Mouse (Mus musculus) liver, postnatal 0 days (tissue): ENCODE measurements at regions not wholly inside any gene's neighbourhood (a gene's known extent, or its start where the extent isn't known, plus 50 kb on each side); places are given as distances from the start of the nearest gene placed in this dataset.

ENCODE experiments used
- ATAC-seq: fragments of 200-750 bp; cut with Nextera tagmentation; 2 replicates; pipeline ENCODE4 v1.8.0; 2017; ENCODE audit warnings: mild to moderate bottlenecking, moderate library complexity
- DNase-seq: peaks from one replicate; pipeline ENCODE4 v3.0.0-alpha.2; 2016
- H3K27ac ChIP-seq: fragments of 300-500 bp; sonication (generic); 2 replicates; pipeline ENCODE4 v1.5.1; 2014; ENCODE audit warnings: antibody characterized with exemption, moderate library complexity, mild to moderate bottlenecking, low read depth
- H3K27me3 ChIP-seq: fragments of 300-500 bp; sonication (generic); 2 replicates; pipeline ENCODE4 v1.6.1; 2014; ENCODE audit warnings: low read length, control low read depth, mixed read lengths; ENCODE audit not compliant: insufficient read depth
- H3K36me3 ChIP-seq: fragments of 300-500 bp; sonication (generic); replicated peaks from 2 replicates; pipeline ENCODE4 v1.6.1; 2014; ENCODE audit warnings: mild to moderate bottlenecking, control low read depth, low read length, moderate library complexity, mixed read lengths; ENCODE audit not compliant: insufficient read depth
- H3K4me1 ChIP-seq: fragments of 300-500 bp; sonication (generic); 2 replicates; pipeline ENCODE4 v1.6.1; 2014; ENCODE audit warnings: antibody characterized with exemption, mild to moderate bottlenecking, control low read depth; ENCODE audit not compliant: insufficient read depth
- H3K4me2 ChIP-seq: fragments of 300-500 bp; sonication (generic); 2 replicates; pipeline ENCODE4 v1.6.1; 2014; ENCODE audit warnings: low read depth, mild to moderate bottlenecking, low read length, moderate library complexity, mixed read lengths
- H3K4me3 ChIP-seq: fragments of 300-500 bp; sonication (generic); 2 replicates; pipeline ENCODE4 v1.5.1; 2014; ENCODE audit warnings: low read depth, low read length
- H3K9ac ChIP-seq: fragments of 300-500 bp; sonication (generic); replicated peaks from 2 replicates; pipeline ENCODE4 v1.6.1; 2014; ENCODE audit warnings: mild to moderate bottlenecking, moderate library complexity
- H3K9me3 ChIP-seq: fragments of 300-500 bp; sonication (generic); 2 replicates; pipeline ENCODE4 v1.6.1; 2016; ENCODE audit warnings: mild to moderate bottlenecking, control low read depth, low read length, mixed read lengths
- CTCF ChIP-seq: sonication (generic); IDR thresholded peaks from 2 replicates; pipeline ENCODE4 v1.5.1; 2016; ENCODE audit warnings: antibody characterized with exemption, low read depth
- EP300 ChIP-seq: IDR thresholded peaks from 2 replicates; pipeline ENCODE4 v1.6.1; 2016; ENCODE audit warnings: antibody characterized with exemption, low read depth, mild to moderate bottlenecking
- WGBS: fragments of 180-500 bp; shearing (Covaris S2); extraction: QIAGEN DNeasy Blood & Tissue Kit; methylation state at CpG from one replicate; pipeline ENCODE4 v1.1.7; 2014; ENCODE audit not compliant: insufficient replicate concordance; 5-methylcytosine and 5-hydroxymethylcytosine counted together

GRCm38 (mm10) chr11:114454876-114455330 is 213.4 kb upstream of the Rpl38 start:
- TF ChIP-seq EP300 = no peak
- TF ChIP-seq CTCF = no peak
- WGBS = 57% methylated on average over 12 of the region's 12 CpGs

GRCm38 (mm10) chr11:114448776-114449401 is 219.4 kb upstream of the Rpl38 start:
- no peak overlapping the region for H3K27ac ChIP-seq
- no peaks in the 10 kb centered on the region for H3K36me3 ChIP-seq
- H3K4me3 ChIP-seq = no peak overlapping the region
- H3K27me3 ChIP-seq = no peaks in the 10 kb centered on the region; the same call in 1 of the 2 replicates
- no peak overlapping the region for H3K9ac ChIP-seq
- H3K9me3 ChIP-seq = no peaks in the 10 kb centered on the region
- peaks cover 22% of the 10 kb centered on the region for H3K4me1 ChIP-seq
- DNase-seq (no peak), ATAC-seq (no peak)
- no peak for TF ChIP-seq EP300
- no peak for TF ChIP-seq CTCF
- H3K4me2 ChIP-seq = no peak overlapping the region
- WGBS = 44% methylated on average over 13 of the region's 13 CpGs

More at GRCm38 (mm10) chr11:114454876-114455330, 213.4 kb upstream of the Rpl38 start:
- Histone ChIP-seq H3K27ac (no peak overlapping the region), H3K4me1 (no peaks in the 10 kb centered on the region), H3K27me3 (no peaks in the 10 kb centered on the region; the same call in 1 of the 2 replicates), H3K9ac (no peak overlapping the region), H3K36me3 (no peaks in the 10 kb centered on the region), H3K4me2 (no peak overlapping the region), H3K9me3 (no peaks in the 10 kb centered on the region), H3K4me3 (no peak overlapping the region)
- DNase-seq (no peak), ATAC-seq (no peak)

GRCm38 (mm10) chr11:114447461-114447847 is 220.9 kb upstream of the Rpl38 start:
- no peak for DNase-seq
- H3K27me3 ChIP-seq = no peaks in the 10 kb centered on the region; the same call in 1 of the 2 replicates
- H3K4me3 ChIP-seq = no peak overlapping the region

GRCm38 (mm10) chr11:114446617-114447460 is 221.5 kb upstream of the Rpl38 start:
- peak overlapping the region; percentile 76 for H3K4me2 ChIP-seq
- H3K27me3 ChIP-seq = no peaks in the 10 kb centered on the region; the same call in 1 of the 2 replicates
- WGBS = 8% methylated on average over 23 of the region's 23 CpGs
- peak; percentile 80 for ATAC-seq
- peak overlapping the region; percentile 45 for H3K4me3 ChIP-seq
- H3K27ac ChIP-seq = peak overlapping the region; percentile 64; the same call in 1 of the 2 replicates
- H3K9me3 ChIP-seq = no peaks in the 10 kb centered on the region
- 0 out of 2 replicates have a peak overlapping the region, but pooled peaks have one; percentile 50 for H3K9ac ChIP-seq
- TF ChIP-seq EP300 = peak; percentile 37; the same call in 1 of the 2 replicates
- TF ChIP-seq CTCF = no peak
- H3K36me3 ChIP-seq = no peaks in the 10 kb centered on the region
- peaks cover 22% of the 10 kb centered on the region for H3K4me1 ChIP-seq
- peak; percentile 66 for DNase-seq

More at GRCm38 (mm10) chr11:114447461-114447847, 220.9 kb upstream of the Rpl38 start:
- TF ChIP-seq EP300 (no peak), CTCF (no peak)
- 72% methylated on average over 5 of the region's 5 CpGs for WGBS
- ATAC-seq = no peak
- Histone ChIP-seq H3K9ac (no peak overlapping the region), H3K4me2 (peak overlapping the region; percentile 76), H3K36me3 (no peaks in the 10 kb centered on the region), H3K27ac (0 out of 2 replicates have a peak overlapping the region, but pooled peaks have one; percentile 1), H3K9me3 (no peaks in the 10 kb centered on the region), H3K4me1 (peaks cover 22% of the 10 kb centered on the region)

- TF ChIP-seq EP300 (no peak), CTCF (no peak)
- peaks cover 22% of the 10 kb centered on the region for H3K4me1 ChIP-seq
- no peak overlapping the region; the same call in 1 of the 2 replicates for H3K27ac ChIP-seq
- H3K36me3 ChIP-seq = no peaks in the 10 kb centered on the region
- ATAC-seq (no peak), DNase-seq (no peak)
- no peak overlapping the region for H3K9ac ChIP-seq
- peak overlapping the region; percentile 45 for H3K4me3 ChIP-seq
- H3K9me3 ChIP-seq = no peaks in the 10 kb centered on the region
- WGBS = 21% methylated on average over 8 of the region's 8 CpGs
- no peaks in the 10 kb centered on the region for H3K27me3 ChIP-seq
- peak overlapping the region; percentile 76 for H3K4me2 ChIP-seq
These were observed 222.2 kb upstream of the Rpl38 start for GRCm38 (mm10) chr11:114446075-114446616.

GRCm38 (mm10) chr11:114444211-114444610 is 224.1 kb upstream of the Rpl38 start:
- no peak for ATAC-seq
- Histone ChIP-seq H3K4me1 (peaks cover 22% of the 10 kb centered on the region), H3K27me3 (no peaks in the 10 kb centered on the region), H3K36me3 (no peaks in the 10 kb centered on the region), H3K27ac (no peak overlapping the region), H3K4me3 (no peak overlapping the region), H3K9ac (no peak overlapping the region), H3K9me3 (no peaks in the 10 kb centered on the region), H3K4me2 (no peak overlapping the region)
- TF ChIP-seq EP300 = no peak
- TF ChIP-seq CTCF = no peak
- WGBS = 62% methylated on average over 8 of the region's 8 CpGs
- DNase-seq = no peak
